Mouse (Mus musculus) brain, embryonic 14.5 days (tissue): ENCODE data around the gene Pde11a.

Experiments
- CTCF ChIP-seq: fragments of 200-500 bp; IDR thresholded peaks from 2 replicates; pipeline ENCODE4 v1.5.1; 2012; ENCODE audit warnings: inconsistent platforms, mild to moderate bottlenecking, moderate library complexity, borderline replicate concordance; ENCODE audit not compliant: insufficient read depth, insufficient read length; ENCODE audit errors: extremely low read depth
- POLR2A ChIP-seq: fragments of 200-500 bp; IDR thresholded peaks from 2 replicates; pipeline ENCODE4 v1.6.1; 2012; ENCODE audit warnings: mild to moderate bottlenecking, inconsistent platforms, borderline replicate concordance; ENCODE audit not compliant: poor library complexity, insufficient read depth, insufficient read length, severe bottlenecking; ENCODE audit errors: extremely low read depth

GRCm38 (mm10) chr2:76002899-76003298, 335.7 kb downstream of the Pde11a start:
- no peak for TF ChIP-seq CTCF
- no peak for TF ChIP-seq POLR2A
